Mouse (Mus musculus): ENCODE results near the gene Chmp6.

- no peak for TF ChIP-seq CTCF (IDR thresholded peaks at IDR 0.05; ENCODE audit: low read depth, low read length)
- no peak for TF ChIP-seq GATA1 (IDR thresholded peaks at IDR 0.05; ENCODE audit: borderline replicate concordance, low read length)
- TF ChIP-seq TAL1 (conservative IDR thresholded peaks at IDR 0.05; ENCODE audit: low read depth, low read length) = no peak
- no peak for TF ChIP-seq GATA2 (IDR thresholded peaks at IDR 0.05; ENCODE audit: borderline replicate concordance, low read depth, low read length)
Measured at GRCm38 (mm10) chr11:119933819-119934583, 20.8 kb downstream of the Chmp6 start.
